Mouse (Mus musculus) intestine, embryonic 15.5 days (tissue): ENCODE data around the gene Alkbh6. TPM values are rescaled to one million over a fixed set of nuclear protein-coding genes. Genes with fewer than 3 reads are reported as not detected.

Experiments
- ATAC-seq: fragments of 200-750 bp; cut with Nextera tagmentation; 2 replicates; pipeline ENCODE4 v1.8.0; 2017; ENCODE audit warnings: moderate TSS enrichment, moderate library complexity
- H3K27ac ChIP-seq: fragments of 300-500 bp; sonication (generic); 2 replicates; pipeline ENCODE4 v1.5.1; 2015; ENCODE audit warnings: mild to moderate bottlenecking, inconsistent platforms
- H3K27me3 ChIP-seq: fragments of 300-500 bp; sonication (generic); replicated peaks from 2 replicates; pipeline ENCODE4 v1.6.1; 2015; ENCODE audit warnings: inconsistent platforms
- H3K36me3 ChIP-seq: fragments of 300-500 bp; sonication (generic); 2 replicates; pipeline ENCODE4 v1.6.1; 2015; ENCODE audit warnings: inconsistent platforms
- H3K4me1 ChIP-seq: fragments of 300-500 bp; sonication (generic); replicated peaks from 2 replicates; pipeline ENCODE4 v1.6.1; 2015; ENCODE audit warnings: inconsistent platforms
- H3K4me2 ChIP-seq: fragments of 300-500 bp; sonication (generic); replicated peaks from 2 replicates; pipeline ENCODE4 v1.6.1; 2015; ENCODE audit warnings: mild to moderate bottlenecking, inconsistent platforms
- H3K4me3 ChIP-seq: fragments of 300-500 bp; sonication (generic); replicated peaks from 2 replicates; pipeline ENCODE4 v1.5.1; 2015; ENCODE audit warnings: inconsistent platforms
- H3K9ac ChIP-seq: fragments of 300-500 bp; sonication (generic); 2 replicates; pipeline ENCODE4 v1.6.1; 2015; ENCODE audit warnings: inconsistent platforms
- H3K9me3 ChIP-seq: fragments of 300-500 bp; sonication (generic); 2 replicates; pipeline ENCODE4 v1.6.1; 2016; ENCODE audit warnings: inconsistent platforms
- WGBS: fragments of 180-500 bp; shearing (Covaris S2); methylation state at CpG from one replicate; pipeline ENCODE4 v1.1.7; 2015; 5-methylcytosine and 5-hydroxymethylcytosine counted together
- polyA plus RNA-seq: library from polyadenylated mRNA; unstranded; fragments of >200 nt; fragmentation: Nextera tagmentation; extraction: Ambion mirVana; gene quantifications from 2 replicates; pipeline ENCODE4 v1.2.1, GENCODE M21; 2015

Gene Alkbh6
- polyA plus RNA-seq, 1 experiment from 2014 or later: 63.9 TPM

DNA sequence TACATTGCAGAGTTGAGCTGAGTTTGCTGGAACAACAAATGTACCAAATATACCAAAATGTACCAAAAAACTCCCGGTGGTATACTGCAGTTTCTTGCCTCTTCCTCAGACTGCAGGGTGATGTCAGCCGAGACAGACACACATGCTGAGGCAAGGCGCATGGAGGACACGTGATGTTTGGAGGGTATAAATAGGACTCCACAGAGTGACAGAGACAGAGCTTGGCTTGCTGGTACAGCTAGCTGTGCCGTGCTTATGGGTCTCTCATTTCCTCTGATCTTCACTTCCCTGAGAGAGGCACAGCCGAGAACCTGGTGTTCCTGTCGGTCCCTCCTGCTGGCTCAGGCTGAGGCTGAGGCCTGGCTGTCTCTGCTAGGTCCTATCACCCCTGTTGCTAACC, 25.8 kb upstream of the Alkbh6 start:
- H3K4me1 ChIP-seq: peaks cover 4% of the 10 kb centered on the region; the same call in 1 of the 2 replicates
- ATAC-seq: no peak
- no peak overlapping the region for H3K4me3 ChIP-seq
- H3K9ac ChIP-seq: no peak overlapping the region
- no peak overlapping the region for H3K4me2 ChIP-seq
- no peak overlapping the region for H3K27ac ChIP-seq
- no peaks in the 10 kb centered on the region for H3K36me3 ChIP-seq
- 78% methylated on average over 7 of the region's 7 CpGs for WGBS
- no peaks in the 10 kb centered on the region for H3K9me3 ChIP-seq
- no peaks in the 10 kb centered on the region for H3K27me3 ChIP-seq

DNA sequence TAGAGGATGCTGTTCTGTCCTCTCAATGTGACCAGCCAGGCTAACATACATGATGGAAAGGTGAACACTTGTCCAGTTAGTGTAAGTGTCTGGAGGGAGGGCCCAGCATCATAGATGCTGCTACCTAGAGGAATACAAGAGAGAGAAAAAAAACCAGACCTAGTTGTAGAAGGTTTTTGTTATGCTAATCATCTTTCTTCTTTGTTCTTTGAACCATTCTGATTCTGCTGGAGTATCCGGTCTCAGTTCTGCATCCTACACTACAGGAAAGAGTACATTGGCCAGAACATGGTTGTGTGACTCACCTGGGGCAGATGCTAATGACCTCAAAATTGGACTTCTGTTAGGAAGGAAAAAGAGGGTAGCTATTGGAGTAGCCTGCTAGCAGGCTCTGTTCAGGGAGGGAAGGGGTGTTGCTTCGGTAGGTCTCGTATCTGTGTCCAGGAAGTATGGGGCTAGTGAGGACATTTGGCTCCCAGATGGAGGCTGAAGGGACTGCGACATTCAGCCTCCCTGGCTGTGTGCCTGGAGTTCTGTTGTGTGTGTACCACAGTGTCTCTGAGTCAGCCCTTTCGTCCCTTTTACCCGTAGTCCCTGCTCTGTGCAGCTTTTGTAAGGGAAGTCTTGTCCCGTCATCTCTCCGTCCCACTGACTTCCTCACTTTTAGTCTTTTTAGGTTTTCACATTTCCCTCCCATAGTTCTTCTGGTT, 21.7 kb upstream of the Alkbh6 start:
- no peak overlapping the region for H3K4me3 ChIP-seq
- H3K27ac ChIP-seq: no peak overlapping the region
- no peak for ATAC-seq
- no peak overlapping the region for H3K9ac ChIP-seq
- H3K36me3 ChIP-seq: no peaks in the 10 kb centered on the region
- no peak overlapping the region for H3K4me2 ChIP-seq
- H3K27me3 ChIP-seq: no peaks in the 10 kb centered on the region
- 63% methylated on average over 8 of the region's 8 CpGs for WGBS
- H3K4me1 ChIP-seq: no peaks in the 10 kb centered on the region
- H3K9me3 ChIP-seq: no peaks in the 10 kb centered on the region

DNA sequence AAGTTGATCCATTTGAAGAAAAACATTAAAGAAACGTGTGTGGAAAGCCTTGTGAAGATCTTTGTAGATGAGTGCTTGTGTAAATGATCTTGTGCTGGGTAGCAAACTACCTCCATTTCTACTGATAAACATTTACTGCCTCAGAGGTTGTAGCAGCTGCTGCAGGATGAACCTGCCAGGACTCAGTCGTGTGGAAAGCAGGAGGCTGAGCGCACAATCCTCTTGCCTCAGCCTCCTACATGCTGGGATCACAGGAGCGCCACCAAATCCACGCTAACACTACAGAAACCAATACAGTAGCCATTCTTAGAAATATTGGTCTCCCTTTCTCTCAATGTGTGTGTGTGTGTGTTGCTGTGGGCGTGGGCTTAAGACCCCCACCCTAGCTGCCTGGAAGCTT, 20.5 kb upstream of the Alkbh6 start:
- Histone ChIP-seq H3K27ac (no peak overlapping the region), H3K4me2 (no peak overlapping the region), H3K36me3 (no peaks in the 10 kb centered on the region), H3K4me1 (0 out of 2 replicates have a peak, but pooled peaks cover 2% of the 10 kb centered on the region), H3K27me3 (no peaks in the 10 kb centered on the region), H3K9ac (no peak overlapping the region), H3K4me3 (no peak overlapping the region), H3K9me3 (no peaks in the 10 kb centered on the region)
- WGBS: 61% methylated on average over 6 of the region's 6 CpGs
- ATAC-seq: no peak

DNA sequence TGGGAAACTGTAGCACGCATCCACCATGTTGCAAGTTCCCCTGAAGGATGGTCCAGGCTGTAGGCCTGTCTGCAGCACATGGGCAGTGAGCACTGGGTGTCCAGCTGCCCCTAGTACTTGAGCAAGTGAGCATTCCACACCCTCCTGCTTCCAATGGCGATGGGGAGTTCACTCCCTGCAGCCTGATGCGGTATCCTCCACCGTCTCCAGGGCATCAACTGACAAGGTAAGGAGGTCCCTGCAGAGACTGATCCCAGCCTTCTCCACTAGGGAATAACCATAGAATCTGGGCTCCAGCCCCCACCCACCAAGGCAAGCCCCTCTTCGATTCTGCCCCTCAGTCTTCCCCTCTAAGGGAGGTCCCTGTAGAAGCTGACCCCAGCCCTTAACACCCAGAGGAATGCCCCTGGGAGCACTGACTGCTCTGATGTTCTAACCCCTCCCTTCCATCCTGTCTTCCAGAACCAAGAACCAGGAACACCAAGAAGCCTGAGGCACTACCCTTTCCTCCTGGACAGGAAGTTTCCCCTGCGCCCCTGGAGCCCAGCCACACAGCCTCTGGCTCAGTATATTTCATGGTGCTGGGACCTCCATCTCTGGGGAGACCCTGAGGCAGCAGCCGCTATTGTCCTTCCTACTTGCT, 19.3 kb upstream of the Alkbh6 start:
- no peak overlapping the region for H3K4me3 ChIP-seq
- no peaks in the 10 kb centered on the region for H3K27me3 ChIP-seq
- H3K4me2 ChIP-seq: no peak overlapping the region
- H3K27ac ChIP-seq: no peak overlapping the region
- no peak overlapping the region for H3K9ac ChIP-seq
- H3K4me1 ChIP-seq: 0 out of 2 replicates have a peak, but pooled peaks cover 2% of the 10 kb centered on the region
- no peaks in the 10 kb centered on the region for H3K9me3 ChIP-seq
- no peak for ATAC-seq
- H3K36me3 ChIP-seq: no peaks in the 10 kb centered on the region
- 69% methylated on average over 7 of the region's 7 CpGs for WGBS

DNA sequence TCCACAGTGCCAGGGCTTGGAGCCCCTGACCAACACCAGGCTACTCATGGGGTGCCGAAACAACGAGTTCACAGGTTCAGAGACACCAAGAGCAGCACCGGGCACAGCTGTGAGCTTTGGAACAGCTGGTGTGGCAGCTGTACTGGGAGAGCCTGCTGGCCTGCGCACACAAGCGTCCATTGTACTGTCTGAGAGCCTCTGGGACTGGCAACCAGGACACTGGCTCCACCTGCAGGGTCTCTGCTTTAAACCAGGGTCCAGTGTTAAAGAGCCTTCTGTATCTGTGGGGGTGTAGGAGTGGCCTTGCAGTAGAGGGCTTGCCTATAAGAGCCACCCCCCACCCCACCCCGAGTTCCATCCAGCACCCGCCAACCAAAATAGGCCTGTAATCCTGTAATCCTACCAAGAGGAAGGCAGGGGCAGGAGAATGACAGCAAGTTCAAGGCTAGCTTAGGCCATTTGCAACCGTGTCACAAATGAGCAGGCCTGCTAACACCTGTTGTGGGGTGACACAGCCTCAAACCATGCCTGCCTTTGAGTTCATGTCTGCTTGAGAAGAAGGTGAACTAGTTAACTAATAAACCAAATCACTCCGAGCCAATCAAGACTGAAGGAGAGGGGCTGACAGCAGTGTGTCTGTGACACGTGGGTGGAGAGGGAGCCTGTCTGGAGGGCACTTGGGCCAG, 18.7 kb upstream of the Alkbh6 start:
- H3K4me2 ChIP-seq: no peak overlapping the region
- no peaks in the 10 kb centered on the region for H3K9me3 ChIP-seq
- H3K36me3 ChIP-seq: no peaks in the 10 kb centered on the region
- 0 out of 2 replicates have a peak, but pooled peaks cover 2% of the 10 kb centered on the region for H3K4me1 ChIP-seq
- H3K27ac ChIP-seq: no peak overlapping the region
- peak; percentile 51; the same call in 1 of the 2 replicates for ATAC-seq
- WGBS: 56% methylated on average over 10 of the region's 10 CpGs
- no peak overlapping the region for H3K4me3 ChIP-seq
- no peak overlapping the region for H3K9ac ChIP-seq
- H3K27me3 ChIP-seq: no peaks in the 10 kb centered on the region

DNA sequence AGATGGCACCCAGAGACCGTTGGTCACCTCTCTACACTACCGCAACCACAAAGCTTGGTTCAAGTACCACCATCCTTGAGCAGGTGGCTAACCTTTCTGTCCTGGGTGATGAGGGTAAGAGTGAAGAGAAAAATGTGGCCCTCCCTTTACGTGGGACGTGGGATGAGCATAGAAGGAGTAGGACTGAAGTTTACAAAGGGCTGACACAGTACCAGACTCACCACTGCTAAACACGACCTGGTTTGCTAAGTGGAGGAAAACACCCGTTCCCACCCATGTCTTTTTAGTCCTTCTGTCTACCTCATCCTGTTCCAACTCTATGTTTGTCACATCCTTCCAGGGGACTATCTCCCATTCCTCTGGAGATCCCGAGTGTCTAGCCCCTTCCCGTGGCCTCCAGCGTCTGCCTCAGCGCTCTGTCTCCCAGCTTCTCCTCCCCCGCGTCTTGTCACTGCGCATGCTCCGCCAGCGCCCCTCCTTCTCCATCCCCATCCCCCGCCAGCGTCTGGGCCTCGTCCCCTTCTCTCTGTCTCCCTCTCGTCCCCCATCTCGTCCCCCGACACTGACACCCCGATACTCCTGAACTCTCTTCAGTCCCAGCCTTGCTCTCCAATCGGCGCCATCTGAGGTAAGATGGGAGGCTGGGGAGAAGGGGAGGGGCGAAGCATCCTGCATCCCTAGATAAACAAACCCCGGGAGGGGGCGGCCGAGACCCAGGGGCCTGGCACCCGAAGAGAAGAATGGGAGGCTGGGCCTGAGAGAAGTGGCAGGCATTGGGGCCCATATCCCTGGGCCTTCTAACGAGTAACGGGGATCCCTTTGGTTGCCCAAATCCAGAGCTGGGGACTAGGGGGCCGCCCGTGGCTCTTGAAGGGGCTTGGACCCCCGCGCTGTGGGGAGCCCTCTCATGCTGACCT, 17.0 kb upstream of the Alkbh6 start, which contains the start of gene Clip3:
Gene Clip3, plus strand, starts transcription at position 514 of the 917 bp plus-strand sequence.
- peak; percentile 79 for ATAC-seq
- H3K4me1 ChIP-seq: 0 out of 2 replicates have a peak, but pooled peaks cover 2% of the 10 kb centered on the region
- 8% methylated on average over 35 of the region's 35 CpGs for WGBS
- no peaks in the 10 kb centered on the region for H3K9me3 ChIP-seq
- no peaks in the 10 kb centered on the region for H3K27me3 ChIP-seq
- peak within 1 kb of the TSS; percentile 67 for H3K4me2 ChIP-seq
- peak within 1 kb of the TSS; percentile 41 for H3K27ac ChIP-seq
- H3K9ac ChIP-seq: peak within 1 kb of the TSS; percentile 68
- peaks cover under 1% of the 10 kb centered on the region; the same call in 1 of the 2 replicates for H3K36me3 ChIP-seq
- peak within 1 kb of the TSS; percentile 63 for H3K4me3 ChIP-seq

DNA sequence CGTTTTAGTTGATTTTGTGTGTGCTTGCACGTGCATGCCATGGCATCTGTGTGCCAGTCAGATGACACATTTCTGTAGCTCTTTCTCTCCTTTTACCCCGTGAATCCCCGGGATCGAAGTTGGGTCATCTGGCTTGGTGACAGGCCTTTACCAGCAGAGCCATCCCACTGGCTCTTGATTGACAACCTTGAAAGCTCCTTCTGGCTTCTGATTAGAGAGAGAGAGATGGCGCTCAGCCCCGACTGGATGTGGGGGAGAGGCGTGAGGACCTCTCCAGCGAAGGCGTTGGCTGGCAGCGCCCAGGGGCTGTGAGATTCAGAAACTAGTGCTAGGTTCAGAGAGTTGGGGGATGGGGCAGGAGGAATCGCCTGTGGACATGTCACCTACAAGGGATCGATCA, 14.7 kb upstream of the Alkbh6 start:
- ATAC-seq: no peak
- Histone ChIP-seq H3K4me3 (no peak overlapping the region), H3K4me1 (0 out of 2 replicates have a peak, but pooled peaks cover 2% of the 10 kb centered on the region), H3K4me2 (no peak overlapping the region), H3K9me3 (no peaks in the 10 kb centered on the region), H3K36me3 (peaks cover 4% of the 10 kb centered on the region; the same call in 1 of the 2 replicates), H3K9ac (no peak overlapping the region), H3K27ac (no peak overlapping the region), H3K27me3 (no peaks in the 10 kb centered on the region)
- WGBS: 81% methylated on average over 13 of the region's 13 CpGs

DNA sequence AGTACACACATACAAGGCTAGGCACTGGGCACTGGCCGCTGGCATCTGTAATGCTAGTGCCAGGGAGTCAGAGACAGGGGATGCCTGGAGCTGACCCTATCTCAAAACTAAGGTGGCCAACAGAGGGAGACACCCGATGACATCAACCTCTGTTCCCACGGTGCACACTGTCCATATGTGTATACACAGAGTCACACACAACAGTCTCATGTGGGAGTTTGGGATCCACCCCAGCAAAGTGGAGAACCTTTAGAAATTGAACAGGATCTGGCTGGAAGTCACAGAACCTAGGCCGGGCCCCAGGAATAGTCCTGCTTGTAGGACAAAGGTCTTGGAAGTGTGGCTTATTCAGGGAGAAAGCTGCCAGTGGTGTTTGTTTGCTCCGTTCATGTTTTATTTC, 14.2 kb upstream of the Alkbh6 start:
- Histone ChIP-seq H3K4me2 (no peak overlapping the region), H3K4me1 (0 out of 2 replicates have a peak, but pooled peaks cover 2% of the 10 kb centered on the region), H3K36me3 (peaks cover 4% of the 10 kb centered on the region; the same call in 1 of the 2 replicates), H3K27ac (no peak overlapping the region), H3K4me3 (no peak overlapping the region), H3K9me3 (no peaks in the 10 kb centered on the region), H3K27me3 (no peaks in the 10 kb centered on the region), H3K9ac (no peak overlapping the region)
- WGBS: 88% methylated on average over 5 of the region's 5 CpGs
- ATAC-seq: no peak

DNA sequence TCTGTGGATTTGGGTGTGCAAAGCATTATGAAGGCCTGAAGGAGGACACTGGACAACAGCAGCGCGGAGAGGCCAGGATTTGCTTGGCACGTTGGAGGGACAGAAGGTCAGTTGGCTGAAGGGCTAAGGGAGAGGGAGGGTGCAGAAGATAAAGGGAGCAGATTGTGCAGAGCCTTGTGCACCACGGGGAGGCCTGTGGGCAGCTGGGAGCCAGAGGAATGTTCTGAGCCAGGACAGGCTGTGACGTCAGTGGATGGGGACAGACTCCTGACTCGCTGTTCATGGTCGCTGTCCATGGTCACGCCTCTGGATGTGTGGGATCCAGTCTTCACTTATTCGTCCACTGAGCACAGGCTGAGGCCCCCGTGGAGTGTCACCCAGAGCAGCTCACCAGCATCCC, 13.4 kb upstream of the Alkbh6 start:
- Histone ChIP-seq H3K9me3 (no peaks in the 10 kb centered on the region), H3K4me3 (no peak overlapping the region), H3K27ac (no peak overlapping the region), H3K27me3 (no peaks in the 10 kb centered on the region), H3K9ac (no peak overlapping the region), H3K36me3 (peaks cover 4% of the 10 kb centered on the region; the same call in 1 of the 2 replicates), H3K4me1 (0 out of 2 replicates have a peak, but pooled peaks cover 2% of the 10 kb centered on the region), H3K4me2 (no peak overlapping the region)
- ATAC-seq: no peak
- WGBS: 52% methylated on average over 10 of the region's 10 CpGs

DNA sequence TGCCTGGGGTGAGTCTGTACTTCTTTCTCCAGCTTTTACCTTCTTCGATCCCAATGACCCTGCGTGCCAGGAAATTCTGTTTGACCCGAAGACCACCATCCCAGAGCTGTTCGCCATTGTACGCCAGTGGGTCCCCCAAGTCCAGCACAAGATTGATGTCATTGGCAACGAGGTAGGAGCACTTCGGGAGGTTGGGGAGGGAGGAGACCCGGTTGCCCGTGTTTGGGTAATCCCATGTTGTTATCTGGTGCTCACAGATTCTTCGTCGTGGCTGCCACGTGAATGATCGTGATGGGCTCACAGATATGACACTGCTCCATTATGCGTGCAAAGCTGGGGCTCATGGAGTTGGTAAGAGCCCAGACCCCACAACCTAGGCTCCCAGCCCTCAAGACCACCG, 11.7 kb upstream of the Alkbh6 start:
- Histone ChIP-seq H3K27me3 (no peaks in the 10 kb centered on the region), H3K9me3 (no peaks in the 10 kb centered on the region), H3K4me1 (0 out of 2 replicates have a peak, but pooled peaks cover 2% of the 10 kb centered on the region), H3K36me3 (peaks cover 6% of the 10 kb centered on the region), H3K9ac (no peak overlapping the region), H3K4me3 (no peak overlapping the region), H3K4me2 (no peak overlapping the region), H3K27ac (no peak overlapping the region)
- ATAC-seq: no peak
- WGBS: 92% methylated on average over 15 of the region's 15 CpGs

DNA sequence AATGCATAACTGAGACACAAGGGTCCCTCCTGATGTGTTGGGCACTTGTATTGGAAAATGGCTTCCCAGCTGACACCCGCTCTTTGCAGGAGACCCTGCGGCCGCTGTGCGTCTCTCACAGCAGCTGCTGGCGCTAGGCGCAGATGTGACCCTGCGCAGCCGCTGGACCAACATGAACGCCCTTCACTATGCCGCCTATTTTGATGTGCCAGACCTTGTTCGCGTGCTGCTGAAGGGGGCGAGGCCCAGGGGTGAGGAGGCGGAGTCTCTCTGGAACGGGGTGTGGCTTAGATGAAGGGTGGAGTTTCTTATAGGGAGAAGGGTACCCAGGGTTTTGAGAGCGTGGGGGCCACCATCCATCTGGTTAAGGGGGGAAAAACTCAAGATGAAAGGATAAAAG, 11.3 kb upstream of the Alkbh6 start:
- 80% methylated on average over 16 of the region's 16 CpGs for WGBS
- Histone ChIP-seq H3K4me2 (no peak overlapping the region), H3K9me3 (no peaks in the 10 kb centered on the region), H3K27me3 (no peaks in the 10 kb centered on the region), H3K9ac (no peak overlapping the region), H3K4me3 (no peak overlapping the region), H3K4me1 (no peaks in the 10 kb centered on the region), H3K36me3 (peaks cover 9% of the 10 kb centered on the region), H3K27ac (no peak overlapping the region)
- 0 out of 2 replicates have a peak, but pooled peaks have one; percentile 32 for ATAC-seq
